Mouse (Mus musculus): ENCODE data around the gene Fbxl3. TPM values are rescaled to one million over a fixed set of nuclear protein-coding genes. Genes with fewer than 3 reads are reported as not detected.

Gene Fbxl3
- polyA plus RNA-seq, 1 experiment from 2014 or later = 33.5 TPM

GRCm38 (mm10) chr14:103072731-103073130, 26.6 kb downstream of the Fbxl3 start:
- DNase-seq = no peak

GRCm38 (mm10) chr14:103071471-103071870, 27.9 kb downstream of the Fbxl3 start:
- Histone ChIP-seq H3K36me3 (ENCODE audit: insufficient read depth) (peaks cover 37% of the 10 kb centered on the region), H3K27ac (ENCODE audit: low read depth) (no peak overlapping the region), H3K4me3 (ENCODE audit: low read depth, low read length) (no peak overlapping the region), H3K4me2 (no peak overlapping the region), H3K9me3 (ENCODE audit: low read depth, low read length) (no peaks in the 10 kb centered on the region), H3K4me1 (ENCODE audit: insufficient read depth) (no peaks in the 10 kb centered on the region), H3K9ac (no peak overlapping the region), H3K27me3 (ENCODE audit: insufficient read depth, low read length) (no peaks in the 10 kb centered on the region)
- ATAC-seq (ENCODE audit: insufficient read depth) (no peak), DNase-seq (no peak)
- whole genome bisulfite sequencing = 86% methylated on average over 12 of the region's 12 CpGs
- no peak for TF ChIP-seq CTCF (IDR thresholded peaks at IDR 0.05; ENCODE audit: low read depth)

More at GRCm38 (mm10) chr14:103072731-103073130, 26.6 kb downstream of the Fbxl3 start:
- Histone ChIP-seq H3K27ac (ENCODE audit: low read depth) (no peak overlapping the region), H3K9ac (no peak overlapping the region), H3K4me3 (ENCODE audit: low read depth, low read length) (no peak overlapping the region), H3K9me3 (ENCODE audit: low read depth, low read length) (no peaks in the 10 kb centered on the region), H3K4me2 (no peak overlapping the region), H3K27me3 (ENCODE audit: insufficient read depth, low read length) (no peaks in the 10 kb centered on the region), H3K4me1 (ENCODE audit: insufficient read depth) (no peaks in the 10 kb centered on the region), H3K36me3 (ENCODE audit: insufficient read depth) (peaks cover 47% of the 10 kb centered on the region)
- TF ChIP-seq CTCF (IDR thresholded peaks at IDR 0.05; ENCODE audit: low read depth) = no peak
- ATAC-seq (ENCODE audit: insufficient read depth) = no peak
- WGBS = 83% methylated on average over 4 of the region's 4 CpGs

- 3% methylated on average over 10 of the region's 10 CpGs for WGBS
- DNase-seq = peak; percentile 35
These were observed 28.6 kb downstream of the Fbxl3 start for GRCm38 (mm10) chr14:103070790-103071189.

GRCm38 (mm10) chr14:103069864-103070611, 29.3 kb downstream of the Fbxl3 start, which contains the start of gene Cln5:
Cln5 (plus strand) TSS chr14:103070216.
- Histone ChIP-seq H3K9ac (peak within 1 kb of the TSS; percentile 75), H3K36me3 (ENCODE audit: insufficient read depth) (peaks cover 24% of the 10 kb centered on the region; the same call in 1 of the 2 replicates), H3K27me3 (ENCODE audit: insufficient read depth, low read length) (no peaks in the 10 kb centered on the region), H3K4me1 (ENCODE audit: insufficient read depth) (no peaks in the 10 kb centered on the region; the same call in 1 of the 2 replicates), H3K9me3 (ENCODE audit: low read depth, low read length) (no peaks in the 10 kb centered on the region), H3K27ac (ENCODE audit: low read depth) (peak within 1 kb of the TSS; percentile 87), H3K4me2 (peak within 1 kb of the TSS; percentile 97), H3K4me3 (ENCODE audit: low read depth, low read length) (peak within 1 kb of the TSS; percentile 69)
- ATAC-seq (ENCODE audit: insufficient read depth) (peak; percentile 98), DNase-seq (peak; percentile 97)
- TF ChIP-seq CTCF (IDR thresholded peaks at IDR 0.05; ENCODE audit: low read depth) = peak; percentile 56
- under 1% methylated on average over 65 of the region's 65 CpGs for WGBS

More at GRCm38 (mm10) chr14:103070790-103071189, 28.6 kb downstream of the Fbxl3 start:
- no peaks in the 10 kb centered on the region for H3K27me3 ChIP-seq (ENCODE audit: insufficient read depth, low read length)
- H3K36me3 ChIP-seq (ENCODE audit: insufficient read depth) = peaks cover 31% of the 10 kb centered on the region; the same call in 1 of the 2 replicates
- H3K9me3 ChIP-seq (ENCODE audit: low read depth, low read length) = no peaks in the 10 kb centered on the region
- H3K4me3 ChIP-seq (ENCODE audit: low read depth, low read length) = peak overlapping the region; percentile 69
- peak; percentile 0; the same call in 1 of the 2 replicates for ATAC-seq (ENCODE audit: insufficient read depth)
- H3K4me2 ChIP-seq = peak overlapping the region; percentile 97
- TF ChIP-seq CTCF (IDR thresholded peaks at IDR 0.05; ENCODE audit: low read depth) = no peak
- peak overlapping the region; percentile 75 for H3K9ac ChIP-seq
- peak overlapping the region; percentile 87 for H3K27ac ChIP-seq (ENCODE audit: low read depth)
- no peaks in the 10 kb centered on the region for H3K4me1 ChIP-seq (ENCODE audit: insufficient read depth)

- TF ChIP-seq CTCF (IDR thresholded peaks at IDR 0.05; ENCODE audit: low read depth) = no peak
These were observed 29.9 kb downstream of the Fbxl3 start for GRCm38 (mm10) chr14:103069465-103069863.

GRCm38 (mm10) chr14:103065294-103066167, 33.8 kb downstream of the Fbxl3 start:
- H3K4me2 ChIP-seq = 0 out of 2 replicates have a peak overlapping the region, but pooled peaks have one; percentile 25
- no peak overlapping the region for H3K9ac ChIP-seq
- DNase-seq = peak; percentile 92
- no peak for ATAC-seq (ENCODE audit: insufficient read depth)
- H3K36me3 ChIP-seq (ENCODE audit: insufficient read depth) = no peaks in the 10 kb centered on the region
- no peak overlapping the region for H3K4me3 ChIP-seq (ENCODE audit: low read depth, low read length)
- peak; percentile 76 for TF ChIP-seq CTCF (IDR thresholded peaks at IDR 0.05; ENCODE audit: low read depth)
- no peaks in the 10 kb centered on the region; the same call in 1 of the 2 replicates for H3K4me1 ChIP-seq (ENCODE audit: insufficient read depth)
- no peak overlapping the region for H3K27ac ChIP-seq (ENCODE audit: low read depth)
- no peaks in the 10 kb centered on the region for H3K9me3 ChIP-seq (ENCODE audit: low read depth, low read length)
- no peaks in the 10 kb centered on the region for H3K27me3 ChIP-seq (ENCODE audit: insufficient read depth, low read length)
- WGBS = 6% methylated on average over 10 of the region's 10 CpGs

More at GRCm38 (mm10) chr14:103069465-103069863, 29.9 kb downstream of the Fbxl3 start:
- H3K9ac ChIP-seq = peak overlapping the region; percentile 75
- 15% methylated on average over 12 of the region's 12 CpGs for WGBS
- H3K27ac ChIP-seq (ENCODE audit: low read depth) = peak overlapping the region; percentile 87
- H3K4me1 ChIP-seq (ENCODE audit: insufficient read depth) = no peaks in the 10 kb centered on the region; the same call in 1 of the 2 replicates
- H3K4me2 ChIP-seq = peak overlapping the region; percentile 97
- peaks cover 19% of the 10 kb centered on the region; the same call in 1 of the 2 replicates for H3K36me3 ChIP-seq (ENCODE audit: insufficient read depth)
- peak overlapping the region; percentile 69 for H3K4me3 ChIP-seq (ENCODE audit: low read depth, low read length)
- no peak for DNase-seq
- no peaks in the 10 kb centered on the region for H3K27me3 ChIP-seq (ENCODE audit: insufficient read depth, low read length)
- H3K9me3 ChIP-seq (ENCODE audit: low read depth, low read length) = no peaks in the 10 kb centered on the region
- no peak for ATAC-seq (ENCODE audit: insufficient read depth)
